Mouse (Mus musculus): ENCODE data around the gene Ryk. TPM values are rescaled to one million over a fixed set of nuclear protein-coding genes. Genes with fewer than 3 reads are reported as not detected.

The Ryk gene
- polyA plus RNA-seq, 1 experiment from 2014 or later, result 18.2 TPM

- ATAC-seq (ENCODE audit: low FRiP score), result no peak
- no peaks in the 10 kb centered on the region for H3K4me1 ChIP-seq
- H3K9ac ChIP-seq, result no peak overlapping the region
- no peak overlapping the region for H3K27ac ChIP-seq
- WGBS, result 100% methylated on average over 1 of the region's 1 CpGs
- H3K27me3 ChIP-seq, result no peaks in the 10 kb centered on the region
- no peaks in the 10 kb centered on the region for H3K9me3 ChIP-seq (replicated peaks)
- no peak overlapping the region for H3K4me3 ChIP-seq
- no peak overlapping the region for H3K4me2 ChIP-seq (replicated peaks)
- peaks cover 21% of the 10 kb centered on the region for H3K36me3 ChIP-seq
Measured at GRCm38 (mm10) chr9:102914583-102914982, 79.9 kb downstream of the Ryk start.

GRCm38 (mm10) chr9:102915292-102915854 is 80.7 kb downstream of the Ryk start:
- ATAC-seq (ENCODE audit: low FRiP score), result no peak
- peaks cover 14% of the 10 kb centered on the region for H3K36me3 ChIP-seq
- no peak overlapping the region for H3K27ac ChIP-seq
- H3K9me3 ChIP-seq (replicated peaks), result no peaks in the 10 kb centered on the region
- H3K27me3 ChIP-seq, result no peaks in the 10 kb centered on the region
- no peak overlapping the region for H3K9ac ChIP-seq
- no peak overlapping the region for H3K4me2 ChIP-seq (replicated peaks)
- 90% methylated on average over 3 of the region's 3 CpGs for WGBS
- no peaks in the 10 kb centered on the region for H3K4me1 ChIP-seq
- no peak overlapping the region for H3K4me3 ChIP-seq

GRCm38 (mm10) chr9:102916076-102916475 is 81.4 kb downstream of the Ryk start:
- H3K9ac ChIP-seq, result no peak overlapping the region

GRCm38 (mm10) chr9:102917532-102918129 is 82.9 kb downstream of the Ryk start:
- 70% methylated on average over 8 of the region's 8 CpGs for WGBS

More at GRCm38 (mm10) chr9:102916076-102916475, 81.4 kb downstream of the Ryk start:
- Histone ChIP-seq H3K27ac (no peak overlapping the region), H3K4me2 (replicated peaks) (no peak overlapping the region), H3K27me3 (no peaks in the 10 kb centered on the region), H3K36me3 (peaks cover 9% of the 10 kb centered on the region), H3K4me3 (no peak overlapping the region), H3K9me3 (replicated peaks) (no peaks in the 10 kb centered on the region), H3K4me1 (no peaks in the 10 kb centered on the region)
- 91% methylated on average over 7 of the region's 7 CpGs for WGBS
- ATAC-seq (ENCODE audit: low FRiP score), result no peak

GRCm38 (mm10) chr9:102919486-102919885 is 84.8 kb downstream of the Ryk start:
- Histone ChIP-seq H3K27ac (no peak overlapping the region), H3K27me3 (no peaks in the 10 kb centered on the region), H3K4me2 (replicated peaks) (no peak overlapping the region), H3K36me3 (peaks cover 8% of the 10 kb centered on the region; the same call in 1 of the 2 replicates), H3K4me1 (no peaks in the 10 kb centered on the region), H3K4me3 (no peak overlapping the region), H3K9me3 (replicated peaks) (no peaks in the 10 kb centered on the region), H3K9ac (no peak overlapping the region)
- whole genome bisulfite sequencing, result 72% methylated on average over 5 of the region's 5 CpGs
- no peak for ATAC-seq (ENCODE audit: low FRiP score)

More at GRCm38 (mm10) chr9:102917532-102918129, 82.9 kb downstream of the Ryk start:
- no peaks in the 10 kb centered on the region for H3K9me3 ChIP-seq (replicated peaks)
- ATAC-seq (ENCODE audit: low FRiP score), result no peak
- H3K4me1 ChIP-seq, result no peaks in the 10 kb centered on the region
- H3K9ac ChIP-seq, result no peak overlapping the region
- no peak overlapping the region for H3K27ac ChIP-seq
- H3K4me3 ChIP-seq, result no peak overlapping the region
- no peaks in the 10 kb centered on the region for H3K27me3 ChIP-seq
- H3K4me2 ChIP-seq (replicated peaks), result no peak overlapping the region
- H3K36me3 ChIP-seq, result peaks cover 8% of the 10 kb centered on the region; the same call in 1 of the 2 replicates

- H3K9me3 ChIP-seq (replicated peaks), result no peaks in the 10 kb centered on the region
- 0 out of 2 replicates have a peak, but pooled peaks cover under 1% of the 10 kb centered on the region for H3K36me3 ChIP-seq
- ATAC-seq (ENCODE audit: low FRiP score), result no peak
- no peak overlapping the region for H3K4me2 ChIP-seq (replicated peaks)
- WGBS, result 89% methylated on average over 13 of the region's 13 CpGs
- H3K27ac ChIP-seq, result no peak overlapping the region
- H3K27me3 ChIP-seq, result no peaks in the 10 kb centered on the region
- no peak overlapping the region for H3K4me3 ChIP-seq
- H3K9ac ChIP-seq, result no peak overlapping the region
- H3K4me1 ChIP-seq, result no peaks in the 10 kb centered on the region
Measured at GRCm38 (mm10) chr9:102921791-102922190, 87.1 kb downstream of the Ryk start.

GRCm38 (mm10) chr9:102922866-102923434 is 88.2 kb downstream of the Ryk start:
- WGBS, result 96% methylated on average over 7 of the region's 7 CpGs
- Histone ChIP-seq H3K9me3 (replicated peaks) (no peaks in the 10 kb centered on the region), H3K9ac (no peak overlapping the region), H3K27me3 (no peaks in the 10 kb centered on the region), H3K4me1 (no peaks in the 10 kb centered on the region), H3K4me2 (replicated peaks) (no peak overlapping the region), H3K36me3 (no peaks in the 10 kb centered on the region), H3K27ac (no peak overlapping the region), H3K4me3 (no peak overlapping the region)
- ATAC-seq (ENCODE audit: low FRiP score), result no peak

GRCm38 (mm10) chr9:102923836-102924235 is 89.1 kb downstream of the Ryk start:
- WGBS, result 85% methylated on average over 11 of the region's 11 CpGs

GRCm38 (mm10) chr9:102924627-102925316 is 90.1 kb downstream of the Ryk start:
- H3K4me1 ChIP-seq, result peaks cover 6% of the 10 kb centered on the region
- H3K4me3 ChIP-seq, result no peak overlapping the region
- no peak overlapping the region for H3K9ac ChIP-seq
- no peak overlapping the region for H3K27ac ChIP-seq
- H3K9me3 ChIP-seq (replicated peaks), result no peaks in the 10 kb centered on the region
- WGBS, result 79% methylated on average over 15 of the region's 15 CpGs
- H3K27me3 ChIP-seq, result no peaks in the 10 kb centered on the region
- ATAC-seq (ENCODE audit: low FRiP score), result no peak
- H3K4me2 ChIP-seq (replicated peaks), result no peak overlapping the region
- H3K36me3 ChIP-seq, result no peaks in the 10 kb centered on the region

More at GRCm38 (mm10) chr9:102923836-102924235, 89.1 kb downstream of the Ryk start:
- H3K9ac ChIP-seq, result no peak overlapping the region
- H3K27me3 ChIP-seq, result no peaks in the 10 kb centered on the region
- no peak for ATAC-seq (ENCODE audit: low FRiP score)
- no peak overlapping the region for H3K27ac ChIP-seq
- H3K9me3 ChIP-seq (replicated peaks), result no peaks in the 10 kb centered on the region
- no peaks in the 10 kb centered on the region for H3K36me3 ChIP-seq
- no peak overlapping the region for H3K4me2 ChIP-seq (replicated peaks)
- no peaks in the 10 kb centered on the region for H3K4me1 ChIP-seq
- H3K4me3 ChIP-seq, result no peak overlapping the region

GRCm38 (mm10) chr9:102926137-102926536 is 91.4 kb downstream of the Ryk start:
- WGBS, result 88% methylated on average over 3 of the region's 3 CpGs

GRCm38 (mm10) chr9:102929776-102930175 is 95.1 kb downstream of the Ryk start:
- 0 out of 2 replicates have a peak overlapping the region, but pooled peaks have one; percentile 35 for H3K27ac ChIP-seq

More at GRCm38 (mm10) chr9:102926137-102926536, 91.4 kb downstream of the Ryk start:
- Histone ChIP-seq H3K9ac (no peak overlapping the region), H3K4me3 (no peak overlapping the region), H3K36me3 (no peaks in the 10 kb centered on the region), H3K27ac (no peak overlapping the region), H3K4me2 (replicated peaks) (no peak overlapping the region), H3K4me1 (peaks cover 8% of the 10 kb centered on the region), H3K27me3 (no peaks in the 10 kb centered on the region), H3K9me3 (replicated peaks) (no peaks in the 10 kb centered on the region)
- ATAC-seq (ENCODE audit: low FRiP score), result no peak

More at GRCm38 (mm10) chr9:102929776-102930175, 95.1 kb downstream of the Ryk start:
- H3K4me3 ChIP-seq, result no peak overlapping the region
- ATAC-seq (ENCODE audit: low FRiP score), result peak; percentile 50; the same call in 1 of the 2 replicates
- peaks cover 13% of the 10 kb centered on the region for H3K4me1 ChIP-seq
- no peaks in the 10 kb centered on the region for H3K36me3 ChIP-seq
- no peak overlapping the region for H3K9ac ChIP-seq
- no peaks in the 10 kb centered on the region for H3K27me3 ChIP-seq
- no peak overlapping the region for H3K4me2 ChIP-seq (replicated peaks)
- 50% methylated on average over 6 of the region's 6 CpGs for WGBS
- H3K9me3 ChIP-seq (replicated peaks), result no peaks in the 10 kb centered on the region

Measured in hindbrain, embryonic 12.5 days (tissue).